Mouse (Mus musculus) olfactory bulb, adult 2 months (tissue): ENCODE measurements at regions not wholly inside any gene's neighbourhood (a gene's known extent, or its start where the extent isn't known, plus 50 kb on each side); places are given as distances from the start of the nearest gene placed in this dataset.

Experiments
- CTCF ChIP-seq: fragments of 200-500 bp; IDR thresholded peaks from 2 replicates; pipeline ENCODE4 v1.5.1; 2012; ENCODE audit warnings: low read depth, mild to moderate bottlenecking, low read length, moderate library complexity; ENCODE audit not compliant: insufficient read depth
- POLR2A ChIP-seq: fragments of 200-500 bp; IDR thresholded peaks from 2 replicates; pipeline ENCODE4 v1.6.1; 2012; ENCODE audit warnings: mild to moderate bottlenecking, low read depth, low read length, moderate library complexity; ENCODE audit not compliant: insufficient read depth

- no peak for TF ChIP-seq POLR2A
- no peak for TF ChIP-seq CTCF
Observed at GRCm38 (mm10) chr4:55978539-55978938, 446.3 kb upstream of the Klf4 start.
